Mouse (Mus musculus) cerebellum, adult 11-12 months (tissue): ENCODE results near the gene Rasa4.
A peak's percentile ranks its signal among the peaks of the same experiment; 100 is the strongest.
"Not testable (repeated sequence)": the region's sequence is repeated elsewhere in the genome, so short reads cannot be mapped to it uniquely, and the experiment has no call there.

Experiments
- DNase-seq: peaks from one replicate; pipeline ENCODE4 v3.0.0; 2022

Gene Rasa4

GRCm38 (mm10) chr5:136115891-136116783 lies 32.4 kb downstream of the Rasa4 start, which contains the start of gene Polr2j:
Gene Polr2j, plus strand, starts transcription at chr5:136116631.
- peak; percentile 95 for DNase-seq

GRCm38 (mm10) chr5:136116784-136117112 lies 33.0 kb downstream of the Rasa4 start:
- DNase-seq = no peak

GRCm38 (mm10) chr5:136122165-136122564 lies 38.4 kb downstream of the Rasa4 start:
- DNase-seq = no peak

GRCm38 (mm10) chr5:136135571-136136291 lies 52.0 kb downstream of the Rasa4 start, which contains the start of the genes Lrwd1 and Alkbh4:
Gene Lrwd1, minus strand, starts transcription at chr5:136136074.
Gene Alkbh4, plus strand, starts transcription at chr5:136136146.
- DNase-seq = peak; percentile 96

GRCm38 (mm10) chr5:136136292-136136990 lies 52.7 kb downstream of the Rasa4 start:
- DNase-seq = no peak

GRCm38 (mm10) chr5:136137658-136138274 lies 54.0 kb downstream of the Rasa4 start:
- DNase-seq = no peak

GRCm38 (mm10) chr5:136139393-136139792 lies 55.7 kb downstream of the Rasa4 start:
- DNase-seq = no peak

GRCm38 (mm10) chr5:136140057-136140482 lies 56.4 kb downstream of the Rasa4 start:
- DNase-seq = peak; percentile 54

GRCm38 (mm10) chr5:136142746-136143145 lies 59.0 kb downstream of the Rasa4 start:
- DNase-seq = no peak

GRCm38 (mm10) chr5:136143161-136143755 lies 59.5 kb downstream of the Rasa4 start:
- no peak for DNase-seq

GRCm38 (mm10) chr5:136144606-136145430 lies 61.1 kb downstream of the Rasa4 start:
- no peak for DNase-seq

- DNase-seq = no peak
Observed at GRCm38 (mm10) chr5:136146936-136147335, 63.2 kb downstream of the Rasa4 start.

- DNase-seq = no peak
Observed at GRCm38 (mm10) chr5:136147704-136148103, 64.0 kb downstream of the Rasa4 start.

- not testable (repeated sequence) for DNase-seq
Observed at GRCm38 (mm10) chr5:136149134-136149576, 65.4 kb downstream of the Rasa4 start.

- DNase-seq = no peak
Observed at GRCm38 (mm10) chr5:136152365-136152764, 68.6 kb downstream of the Rasa4 start.

- DNase-seq = no peak
Observed at GRCm38 (mm10) chr5:136155399-136155798, 71.7 kb downstream of the Rasa4 start.

GRCm38 (mm10) chr5:136160084-136160483 lies 76.4 kb downstream of the Rasa4 start:
- DNase-seq = not testable (repeated sequence)
